Mouse (Mus musculus) erythroblast, adult 5-6 weeks (primary cell): ENCODE data around the gene E130308A19Rik. TPM values are rescaled to one million over a fixed set of nuclear protein-coding genes. Genes with fewer than 3 reads are reported as not detected.

ENCODE experiments used
- ATAC-seq: replicated peaks from 2 replicates; pipeline ENCODE4 v1.8.0; 2016; ENCODE audit warnings: moderate number of reproducible peaks, mild to moderate bottlenecking, moderate TSS enrichment, inconsistent platforms; ENCODE audit not compliant: poor library complexity, low FRiP score, severe bottlenecking
- total RNA-seq, 2 experiments: library from RNA; stranded (forward) in 1 of 2; stranded (reverse) in 1 of 2; fragments of 150-400 nt in 1 of 2; fragments of 200-764, 138-1000 nt in 1 of 2; gene quantifications; 2 replicates each; pipeline versions ENCODE4 v1.2.3 to v1.2.4; 2015 to 2017; ENCODE audit warnings: low replicate concordance in 2 of 2

The E130308A19Rik gene
- total RNA-seq, 2 experiments from 2014 or later, result 5.0 to 7.4 TPM

DNA sequence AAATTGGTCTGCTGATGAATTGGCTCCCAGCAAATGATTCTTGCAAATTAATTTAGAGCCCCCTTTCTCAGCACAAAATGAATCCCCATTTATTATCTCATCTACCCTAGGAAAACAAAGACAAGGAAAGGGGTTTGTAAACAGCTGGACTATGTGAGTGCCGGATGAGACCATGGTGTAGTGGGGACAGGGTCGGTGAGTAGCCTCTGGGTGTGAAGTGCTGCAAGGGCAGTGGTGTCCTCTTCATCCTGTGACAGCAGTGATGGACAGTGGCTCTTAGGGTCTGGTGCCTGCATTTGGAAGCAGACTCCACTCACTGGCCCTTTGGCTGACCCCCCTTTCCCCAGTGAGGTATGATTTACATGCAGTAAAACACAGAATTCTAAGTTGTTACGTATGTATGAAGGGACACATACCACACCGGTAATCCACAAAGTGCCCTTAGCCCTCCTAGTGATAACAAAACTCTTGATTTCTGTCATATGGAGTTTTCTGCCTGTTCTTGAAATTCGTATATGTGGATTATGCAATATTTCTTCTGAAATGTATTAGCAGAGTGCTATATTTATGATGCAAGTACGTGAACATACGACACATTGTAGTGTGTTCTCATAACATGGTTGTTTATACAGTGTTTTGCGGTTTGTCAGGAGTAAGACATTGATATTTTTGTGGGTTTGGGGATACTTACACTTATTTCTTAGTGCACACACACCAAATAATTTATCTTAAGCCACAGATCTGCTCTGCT lies 49.1 kb downstream of the E130308A19Rik start:
- ATAC-seq, result 0 out of 2 replicates have a peak, but pooled peaks have one; percentile 35

- ATAC-seq, result no peak
Observed at GRCm38 (mm10) chr4:59675699-59676098, 49.7 kb downstream of the E130308A19Rik start.

- ATAC-seq, result peak; percentile 34; the same call in 1 of the 2 replicates
Observed at GRCm38 (mm10) chr4:59681383-59681782, 55.4 kb downstream of the E130308A19Rik start.

- ATAC-seq, result no peak
Observed at GRCm38 (mm10) chr4:59682491-59682890, 56.5 kb downstream of the E130308A19Rik start.

DNA sequence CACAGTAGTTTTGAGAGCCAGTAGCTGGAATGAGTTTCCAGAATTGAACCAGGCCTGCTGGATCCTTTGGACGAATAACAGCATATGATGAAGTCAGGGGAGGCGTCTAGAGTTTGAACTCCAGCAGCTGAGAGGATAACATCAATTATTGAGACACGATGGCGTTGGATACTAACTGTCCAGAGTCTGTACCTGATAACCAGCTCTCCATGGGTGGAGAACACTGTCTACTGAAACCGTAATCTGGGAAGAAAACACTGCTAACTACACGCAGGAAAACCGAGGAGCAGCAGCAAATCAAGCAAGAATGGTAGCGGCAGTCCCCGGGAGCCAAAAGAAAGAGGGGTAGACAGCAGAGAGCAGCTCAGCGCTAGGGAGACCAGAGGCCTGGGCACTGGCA lies 56.9 kb downstream of the E130308A19Rik start:
- peak; percentile 62 for ATAC-seq

DNA sequence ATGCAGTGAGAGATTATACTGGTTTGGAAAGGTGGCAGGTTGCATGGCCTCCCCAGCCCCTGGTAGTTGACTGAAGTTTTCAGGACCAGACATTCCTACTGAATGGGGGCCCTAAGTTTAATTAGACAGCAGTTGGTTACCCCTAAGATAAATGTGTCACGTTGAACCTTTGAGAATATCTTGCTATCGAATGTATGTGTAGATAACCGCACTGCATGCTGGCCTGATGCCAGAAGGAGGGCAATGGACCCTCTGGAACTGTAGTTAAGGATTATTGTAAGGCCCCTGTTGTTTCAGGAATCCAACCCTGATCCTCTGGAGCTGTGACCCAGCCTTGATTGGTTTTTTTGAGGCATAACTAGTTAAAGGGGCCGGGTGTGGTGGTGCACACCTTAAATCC lies 58.3 kb downstream of the E130308A19Rik start:
- no peak for ATAC-seq

- no peak for ATAC-seq
Observed at GRCm38 (mm10) chr4:59686716-59687115, 60.7 kb downstream of the E130308A19Rik start.

- peak; percentile 59; the same call in 1 of the 2 replicates for ATAC-seq
Observed at GRCm38 (mm10) chr4:59689055-59689454, 63.0 kb downstream of the E130308A19Rik start.

- ATAC-seq, result no peak
Observed at GRCm38 (mm10) chr4:59690145-59690544, 64.1 kb downstream of the E130308A19Rik start.

DNA sequence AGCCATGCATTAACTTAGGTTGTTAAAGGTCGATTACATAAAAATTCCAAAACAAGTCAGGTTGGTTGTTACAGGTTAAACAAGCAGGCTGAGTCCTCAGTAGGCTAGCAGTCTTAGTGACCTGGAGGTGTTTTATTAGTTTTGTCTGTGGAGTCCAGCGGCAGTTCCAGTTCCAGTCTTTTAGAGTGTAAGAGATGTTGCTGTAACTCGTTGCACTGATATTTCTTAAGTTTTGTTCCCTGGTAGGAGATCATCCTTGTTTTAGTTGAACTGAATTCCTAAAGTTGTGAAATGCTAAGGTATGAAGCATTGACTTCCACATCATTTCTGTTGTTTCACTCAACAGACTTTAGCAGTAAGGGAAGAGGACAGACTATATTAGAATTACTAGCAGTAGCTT lies 70.8 kb downstream of the E130308A19Rik start:
- no peak for ATAC-seq

DNA sequence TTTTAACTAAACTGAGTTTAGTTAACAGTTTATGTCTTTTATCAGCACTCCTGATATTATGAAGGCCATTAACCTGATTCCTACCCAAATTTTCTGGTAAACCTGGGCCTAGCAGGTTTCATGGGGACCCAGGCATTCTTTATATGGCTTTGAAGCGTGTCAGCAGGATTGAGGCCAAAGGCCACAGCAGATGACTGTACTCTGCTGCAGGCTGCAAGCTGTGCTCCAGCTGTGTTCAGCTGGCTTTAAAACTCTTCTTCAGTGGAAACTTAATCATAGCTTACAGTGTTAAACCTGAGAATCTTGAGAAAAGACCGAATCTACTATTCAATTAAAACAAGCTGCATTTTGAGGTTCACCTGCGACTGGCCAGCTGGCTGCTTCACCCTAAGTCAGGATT lies 71.9 kb downstream of the E130308A19Rik start:
- ATAC-seq, result no peak

DNA sequence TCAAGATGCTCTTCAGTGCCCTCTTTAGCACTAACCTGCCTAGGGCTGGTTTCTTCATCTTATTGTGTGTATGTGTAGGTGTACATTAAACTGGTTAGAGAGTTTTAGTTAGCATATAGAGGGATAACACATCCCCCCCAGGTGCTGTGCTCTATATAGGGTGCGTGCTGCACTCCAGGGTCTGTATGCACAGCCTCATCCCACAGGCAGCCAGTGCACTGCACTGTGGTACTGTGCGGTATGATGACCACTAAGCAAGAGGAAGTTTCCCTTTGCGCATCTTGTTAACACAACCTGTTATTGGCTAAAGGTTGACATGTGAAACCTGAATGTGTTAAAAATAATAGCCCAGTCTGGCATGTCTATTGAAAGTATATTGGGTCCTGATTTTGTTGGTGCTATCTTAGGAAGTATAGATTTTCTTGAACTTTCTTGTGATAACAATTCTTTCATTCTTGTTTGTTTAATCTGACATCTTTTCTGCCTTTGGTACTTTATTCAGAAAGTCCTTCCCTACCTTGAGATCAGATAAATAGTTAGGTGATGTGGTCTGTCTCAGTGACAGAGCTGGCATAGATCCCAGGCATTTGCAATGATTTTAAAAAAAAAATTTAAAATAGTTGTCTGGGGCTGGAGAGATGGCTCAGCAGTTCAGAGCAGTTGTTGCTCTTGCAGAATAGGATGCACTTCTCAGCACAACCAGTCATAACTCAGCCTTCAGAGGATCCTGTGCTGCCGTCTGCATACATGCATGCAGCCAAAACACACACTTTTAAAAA lies 73.2 kb downstream of the E130308A19Rik start:
- 0 out of 2 replicates have a peak, but pooled peaks have one; percentile 28 for ATAC-seq

DNA sequence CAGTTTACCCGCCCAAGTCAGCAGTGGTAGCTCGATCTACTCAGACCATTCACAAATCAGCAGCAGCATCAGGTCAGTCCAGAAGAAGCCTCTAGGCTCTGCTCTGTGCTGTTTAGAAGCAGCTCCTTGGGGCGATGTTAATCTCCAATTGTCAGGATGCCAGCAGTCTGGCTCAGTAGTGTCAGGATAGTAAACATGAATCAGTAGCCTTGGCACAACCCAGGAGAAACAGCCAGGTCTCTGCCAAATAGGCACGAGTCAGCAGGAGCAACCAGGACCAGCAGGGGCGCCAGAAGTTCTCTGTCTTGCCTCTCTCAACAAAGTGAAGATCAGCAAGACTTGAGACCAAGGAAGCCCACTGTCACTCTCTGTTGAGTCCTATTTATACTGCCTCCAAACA lies 83.3 kb downstream of the E130308A19Rik start:
- peak; percentile 66 for ATAC-seq

DNA sequence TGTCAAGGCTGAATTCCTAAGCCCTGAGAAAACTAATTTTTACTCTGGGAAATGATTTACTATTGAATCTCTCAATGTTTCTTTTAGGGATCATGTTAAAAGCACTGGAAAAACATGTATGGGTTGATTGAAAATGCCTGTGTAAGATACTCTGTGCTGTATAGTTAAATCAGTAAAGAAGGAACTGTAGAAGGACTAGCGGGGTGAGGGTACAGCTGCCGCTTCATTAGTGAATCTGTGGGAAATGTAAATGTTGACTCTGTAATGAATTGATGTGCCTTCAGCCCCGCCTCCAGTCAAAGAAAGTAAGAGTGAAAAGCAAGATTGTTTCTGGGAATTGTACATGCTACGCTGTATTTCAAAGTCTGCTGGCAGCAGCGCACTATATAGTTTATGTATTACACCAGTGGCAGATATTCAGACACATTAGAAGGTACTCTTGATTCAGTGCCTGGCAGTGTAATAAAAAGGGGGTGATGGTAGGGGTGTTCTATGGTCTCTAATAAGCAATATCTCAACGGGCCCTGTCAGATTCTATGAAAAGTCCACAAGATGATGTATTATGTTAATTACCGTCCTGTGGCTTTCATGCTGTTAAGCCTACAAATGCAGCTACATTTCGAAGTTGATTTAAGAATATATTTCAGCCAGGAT lies 84.9 kb downstream of the E130308A19Rik start:
- no peak for ATAC-seq

DNA sequence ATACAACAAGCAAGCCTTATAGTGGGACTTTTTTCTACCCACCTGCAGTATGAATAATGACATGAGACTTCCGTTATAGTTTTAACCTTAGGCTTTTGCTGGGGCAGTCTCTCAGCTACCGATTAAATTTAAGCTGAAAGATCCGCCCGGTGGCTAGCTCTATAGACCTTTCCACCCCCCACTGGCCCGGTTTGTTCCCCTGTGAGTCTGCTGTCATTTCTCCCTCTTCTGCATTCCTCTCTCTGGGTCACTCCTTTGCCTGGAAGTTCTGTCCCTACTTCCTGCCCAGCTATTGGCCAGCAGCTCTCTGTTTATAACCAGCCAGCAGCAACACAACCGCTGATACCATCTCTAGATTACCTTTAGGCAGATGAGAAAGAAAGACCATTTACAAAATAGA lies 86.4 kb downstream of the E130308A19Rik start:
- ATAC-seq, result no peak

GRCm38 (mm10) chr4:59712955-59713354 lies 86.9 kb downstream of the E130308A19Rik start:
- ATAC-seq, result no peak

DNA sequence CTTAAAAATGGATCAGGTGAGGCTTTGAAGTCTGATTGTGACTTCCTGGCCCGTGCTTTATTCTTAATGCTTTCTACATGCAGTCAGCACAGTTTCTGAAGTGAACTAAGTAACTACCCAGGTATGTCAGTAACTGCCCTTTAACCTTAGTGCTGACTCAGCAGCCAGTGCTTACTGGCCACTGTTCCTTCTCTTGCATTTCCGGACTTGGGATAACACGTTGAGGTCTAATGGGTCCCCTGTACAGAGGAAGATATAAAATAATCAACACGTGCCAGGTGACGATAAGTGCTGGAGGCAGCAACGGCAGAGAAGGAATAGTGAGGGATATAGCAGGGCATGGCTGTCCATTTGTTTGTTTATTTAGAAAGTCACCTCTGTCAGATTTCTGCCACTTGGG lies 88.5 kb downstream of the E130308A19Rik start:
- peak; percentile 85 for ATAC-seq

DNA sequence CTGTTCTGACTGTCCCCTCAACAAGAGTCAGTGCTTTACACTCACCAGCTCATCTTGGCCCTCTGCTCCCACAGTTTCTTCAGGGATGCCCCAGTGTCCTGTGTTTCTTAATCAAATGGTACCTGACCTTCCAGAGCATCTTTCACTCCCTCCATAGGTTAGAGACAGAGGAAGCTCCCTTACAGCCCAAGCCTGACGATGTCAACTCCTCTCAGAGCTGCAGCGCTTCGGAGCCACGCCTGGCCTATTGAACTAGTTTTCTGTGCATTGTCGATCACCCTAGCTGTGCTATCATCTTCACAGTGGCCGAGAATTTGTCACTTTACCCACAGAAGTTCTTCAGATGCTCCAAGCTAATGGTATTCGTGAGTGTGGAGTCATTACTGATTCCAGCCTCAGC lies 88.9 kb downstream of the E130308A19Rik start:
- 0 out of 2 replicates have a peak, but pooled peaks have one; percentile 19 for ATAC-seq

GRCm38 (mm10) chr4:59715531-59715930 lies 89.5 kb downstream of the E130308A19Rik start:
- no peak for ATAC-seq

- no peak for ATAC-seq
Observed at GRCm38 (mm10) chr4:59717349-59717748, 91.3 kb downstream of the E130308A19Rik start.
